Mouse (Mus musculus): Measurements from ENCODE around the gene Kcnt2. TPM values are rescaled to one million over a fixed set of nuclear protein-coding genes. Genes with fewer than 3 reads are reported as not detected.

Gene Kcnt2
- polyA plus RNA-seq, 1 experiment from 2014 or later, result 0.85 TPM

- Histone ChIP-seq H3K9ac (no peak overlapping the region), H3K4me3 (replicated peaks) (no peak overlapping the region), H3K9me3 (replicated peaks) (no peaks in the 10 kb centered on the region), H3K27ac (replicated peaks) (no peak overlapping the region), H3K4me1 (no peaks in the 10 kb centered on the region), H3K4me2 (replicated peaks) (no peak overlapping the region), H3K36me3 (no peaks in the 10 kb centered on the region), H3K27me3 (no peaks in the 10 kb centered on the region)
- ATAC-seq (ENCODE audit: insufficient number of reproducible peaks, low FRiP score, low TSS enrichment, low read depth), result no peak
- 80% methylated on average over 2 of the region's 2 CpGs for WGBS
These were observed 368.9 kb downstream of the Kcnt2 start for GRCm38 (mm10) chr1:140614840-140615239.

GRCm38 (mm10) chr1:140618164-140618563, 372.2 kb downstream of the Kcnt2 start:
- ATAC-seq (ENCODE audit: insufficient number of reproducible peaks, low FRiP score, low TSS enrichment, low read depth), result no peak
- Histone ChIP-seq H3K4me3 (replicated peaks) (no peak overlapping the region), H3K4me2 (replicated peaks) (no peak overlapping the region), H3K27ac (replicated peaks) (no peak overlapping the region), H3K27me3 (no peaks in the 10 kb centered on the region), H3K36me3 (no peaks in the 10 kb centered on the region), H3K4me1 (no peaks in the 10 kb centered on the region), H3K9me3 (replicated peaks) (no peaks in the 10 kb centered on the region), H3K9ac (no peak overlapping the region)

- Histone ChIP-seq H3K36me3 (no peaks in the 10 kb centered on the region), H3K27ac (replicated peaks) (no peak overlapping the region), H3K27me3 (no peaks in the 10 kb centered on the region), H3K9me3 (replicated peaks) (no peaks in the 10 kb centered on the region), H3K4me1 (no peaks in the 10 kb centered on the region), H3K9ac (no peak overlapping the region), H3K4me3 (replicated peaks) (no peak overlapping the region), H3K4me2 (replicated peaks) (no peak overlapping the region)
- no peak for ATAC-seq (ENCODE audit: insufficient number of reproducible peaks, low FRiP score, low TSS enrichment, low read depth)
These were observed 379.0 kb downstream of the Kcnt2 start for GRCm38 (mm10) chr1:140624918-140625317.

GRCm38 (mm10) chr1:140659607-140660340, 413.8 kb downstream of the Kcnt2 start:
- Histone ChIP-seq H3K36me3 (no peaks in the 10 kb centered on the region), H3K9ac (no peak overlapping the region), H3K4me2 (replicated peaks) (no peak overlapping the region), H3K27me3 (no peaks in the 10 kb centered on the region), H3K9me3 (replicated peaks) (no peaks in the 10 kb centered on the region), H3K4me3 (replicated peaks) (no peak overlapping the region), H3K27ac (replicated peaks) (no peak overlapping the region), H3K4me1 (no peaks in the 10 kb centered on the region)
- no peak for ATAC-seq (ENCODE audit: insufficient number of reproducible peaks, low FRiP score, low TSS enrichment, low read depth)
- WGBS, result 53% methylated on average over 3 of the region's 3 CpGs

GRCm38 (mm10) chr1:140660751-140661403, 414.9 kb downstream of the Kcnt2 start:
- Histone ChIP-seq H3K4me1 (no peaks in the 10 kb centered on the region), H3K36me3 (no peaks in the 10 kb centered on the region), H3K27ac (replicated peaks) (no peak overlapping the region), H3K9me3 (replicated peaks) (no peaks in the 10 kb centered on the region), H3K4me2 (replicated peaks) (no peak overlapping the region; the same call in 1 of the 2 replicates), H3K27me3 (no peaks in the 10 kb centered on the region), H3K4me3 (replicated peaks) (no peak overlapping the region), H3K9ac (no peak overlapping the region)
- ATAC-seq (ENCODE audit: insufficient number of reproducible peaks, low FRiP score, low TSS enrichment, low read depth), result no peak
- 54% methylated on average over 12 of the region's 12 CpGs for WGBS

GRCm38 (mm10) chr1:140661404-140661787, 415.4 kb downstream of the Kcnt2 start:
- Histone ChIP-seq H3K9ac (no peak overlapping the region), H3K36me3 (no peaks in the 10 kb centered on the region), H3K27me3 (no peaks in the 10 kb centered on the region), H3K4me1 (no peaks in the 10 kb centered on the region), H3K4me2 (replicated peaks) (no peak overlapping the region; the same call in 1 of the 2 replicates), H3K27ac (replicated peaks) (no peak overlapping the region), H3K4me3 (replicated peaks) (no peak overlapping the region), H3K9me3 (replicated peaks) (no peaks in the 10 kb centered on the region)
- ATAC-seq (ENCODE audit: insufficient number of reproducible peaks, low FRiP score, low TSS enrichment, low read depth), result no peak
- 18% methylated on average over 3 of the region's 3 CpGs for whole genome bisulfite sequencing

Other genes starting within 250 kb of the Kcnt2 start
- 16.9 and 18.6 TPM in 2 replicates for gene Cfh, start 62.4 kb upstream of the Kcnt2 start, polyA plus RNA-seq (2015; fragmentation: Nextera tagmentation; extraction: Ambion mirVana)

Data from embryonic facial prominence, embryonic 15.5 days (tissue).